Mouse (Mus musculus) stomach, embryonic 15.5 days (tissue): ENCODE results near the gene Olfr15. TPM values are rescaled to one million over a fixed set of nuclear protein-coding genes. Genes with fewer than 3 reads are reported as not detected.
A peak's percentile ranks its signal among the peaks of the same experiment; 100 is the strongest.
"Not testable (repeated sequence)": the region's sequence is repeated elsewhere in the genome, so short reads cannot be mapped to it uniquely, and the experiment has no call there.

Experiments
- ATAC-seq: fragments of 200-750 bp; cut with Nextera tagmentation; 2 replicates; pipeline ENCODE4 v1.8.0; 2017; ENCODE audit warnings: low read depth, moderate number of reproducible peaks, moderate TSS enrichment; ENCODE audit not compliant: insufficient read depth, low FRiP score
- H3K27ac ChIP-seq: fragments of 300-500 bp; sonication (generic); 2 replicates; pipeline ENCODE4 v1.5.1; 2015; ENCODE audit warnings: mild to moderate bottlenecking, inconsistent platforms
- H3K27me3 ChIP-seq: fragments of 300-500 bp; sonication (generic); replicated peaks from 2 replicates; pipeline ENCODE4 v1.6.1; 2015; ENCODE audit warnings: inconsistent platforms
- H3K36me3 ChIP-seq: fragments of 300-500 bp; sonication (generic); 2 replicates; pipeline ENCODE4 v1.6.1; 2015; ENCODE audit warnings: inconsistent platforms
- H3K4me1 ChIP-seq: fragments of 300-500 bp; sonication (generic); 2 replicates; pipeline ENCODE4 v1.6.1; 2015; ENCODE audit warnings: inconsistent platforms
- H3K4me2 ChIP-seq: fragments of 300-500 bp; sonication (generic); 2 replicates; pipeline ENCODE4 v1.6.1; 2015; ENCODE audit warnings: mild to moderate bottlenecking, inconsistent platforms
- H3K4me3 ChIP-seq: fragments of 300-500 bp; sonication (generic); replicated peaks from 2 replicates; pipeline ENCODE4 v1.5.1; 2015; ENCODE audit warnings: inconsistent platforms
- H3K9ac ChIP-seq: fragments of 300-500 bp; sonication (generic); 2 replicates; pipeline ENCODE4 v1.6.1; 2015; ENCODE audit warnings: inconsistent platforms
- H3K9me3 ChIP-seq: fragments of 300-500 bp; sonication (generic); 2 replicates; pipeline ENCODE4 v1.6.1; 2016; ENCODE audit warnings: inconsistent platforms
- WGBS: fragments of 180-500 bp; shearing (Covaris S2); methylation state at CpG from one replicate; pipeline ENCODE4 v1.1.7; 2015; 5-methylcytosine and 5-hydroxymethylcytosine counted together
- polyA plus RNA-seq: library from polyadenylated mRNA; unstranded; fragments of >200 nt; fragmentation: Nextera tagmentation; extraction: Ambion mirVana; gene quantifications from 2 replicates; pipeline ENCODE4 v1.2.1, GENCODE M21; 2015

Olfr15 gene
- polyA plus RNA-seq, 1 experiment from 2014 or later = not detected

GRCm38 (mm10) chr16:3846711-3847518 is 16.2 kb downstream of the Olfr15 start, which contains the start of gene Zfp174:
Gene Zfp174 (plus strand): TSS chr16:3847268.
- H3K9ac ChIP-seq = peak within 1 kb of the TSS; percentile 41
- no peak within 1 kb of the TSS; the same call in 1 of the 2 replicates for H3K27ac ChIP-seq
- no peaks in the 10 kb centered on the region for H3K27me3 ChIP-seq
- ATAC-seq = peak; percentile 100
- WGBS = 2% methylated on average over 38 of the region's 38 CpGs
- H3K4me2 ChIP-seq = peak within 1 kb of the TSS; percentile 68
- no peaks in the 10 kb centered on the region for H3K9me3 ChIP-seq
- H3K4me3 ChIP-seq = peak within 1 kb of the TSS; percentile 74
- H3K4me1 ChIP-seq = peaks cover 8% of the 10 kb centered on the region; the same call in 1 of the 2 replicates
- H3K36me3 ChIP-seq = no peaks in the 10 kb centered on the region

- ATAC-seq = no peak
- H3K4me3 ChIP-seq = peak overlapping the region; percentile 74
- H3K27me3 ChIP-seq = no peaks in the 10 kb centered on the region
- H3K36me3 ChIP-seq = no peaks in the 10 kb centered on the region
- H3K9ac ChIP-seq = 0 out of 2 replicates have a peak overlapping the region, but pooled peaks have one; percentile 41
- WGBS = 70% methylated on average over 4 of the region's 4 CpGs
- no peak overlapping the region for H3K27ac ChIP-seq
- peaks cover 8% of the 10 kb centered on the region; the same call in 1 of the 2 replicates for H3K4me1 ChIP-seq
- peak overlapping the region; percentile 68 for H3K4me2 ChIP-seq
- H3K9me3 ChIP-seq = no peaks in the 10 kb centered on the region
Measured at GRCm38 (mm10) chr16:3847871-3848270, 17.2 kb downstream of the Olfr15 start.

DNA sequence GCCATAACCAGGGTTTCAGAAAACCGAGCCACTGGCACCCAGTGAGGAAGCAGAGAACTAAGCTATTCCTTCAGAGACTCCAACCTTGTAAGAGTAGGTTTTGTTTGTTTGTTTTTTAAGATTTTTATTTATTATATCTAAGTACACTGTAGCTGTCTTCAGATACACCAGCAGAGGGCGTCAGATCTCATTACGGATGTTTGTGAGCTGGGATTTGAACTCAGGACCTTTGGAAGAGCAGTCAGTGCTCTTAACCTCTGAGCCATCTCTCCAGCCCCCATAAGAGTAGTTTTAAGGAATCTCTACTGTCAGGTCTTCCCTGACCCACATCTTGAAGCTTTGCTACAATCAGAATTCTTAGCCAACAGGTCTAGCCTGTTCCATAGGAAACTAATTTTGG is 17.7 kb downstream of the Olfr15 start:
- ATAC-seq = no peak
- no peak overlapping the region for H3K4me3 ChIP-seq
- no peaks in the 10 kb centered on the region for H3K36me3 ChIP-seq
- H3K4me2 ChIP-seq = no peak overlapping the region
- 78% methylated on average over 3 of the region's 3 CpGs for WGBS
- no peaks in the 10 kb centered on the region for H3K9me3 ChIP-seq
- no peaks in the 10 kb centered on the region for H3K27me3 ChIP-seq
- no peak overlapping the region for H3K9ac ChIP-seq
- H3K27ac ChIP-seq = no peak overlapping the region
- H3K4me1 ChIP-seq = peaks cover 8% of the 10 kb centered on the region; the same call in 1 of the 2 replicates

GRCm38 (mm10) chr16:3851301-3851700 is 20.6 kb downstream of the Olfr15 start:
- H3K9me3 ChIP-seq, H3K4me1 ChIP-seq, H3K27ac ChIP-seq, H3K9ac ChIP-seq, H3K36me3 ChIP-seq, H3K4me3 ChIP-seq, H3K27me3 ChIP-seq, H3K4me2 ChIP-seq, ATAC-seq: not testable (repeated sequence)
- 81% methylated on average over 13 of the region's 13 CpGs for WGBS

- 42% methylated on average over 12 of the region's 12 CpGs for WGBS
- Histone ChIP-seq H3K27me3 (no peaks in the 10 kb centered on the region), H3K9ac (no peak overlapping the region), H3K9me3 (no peaks in the 10 kb centered on the region), H3K4me1 (peaks cover 6% of the 10 kb centered on the region; the same call in 1 of the 2 replicates), H3K36me3 (no peaks in the 10 kb centered on the region), H3K27ac (no peak overlapping the region), H3K4me3 (no peak overlapping the region), H3K4me2 (no peak overlapping the region)
- no peak for ATAC-seq
Measured at GRCm38 (mm10) chr16:3852586-3852985, 21.9 kb downstream of the Olfr15 start.

DNA sequence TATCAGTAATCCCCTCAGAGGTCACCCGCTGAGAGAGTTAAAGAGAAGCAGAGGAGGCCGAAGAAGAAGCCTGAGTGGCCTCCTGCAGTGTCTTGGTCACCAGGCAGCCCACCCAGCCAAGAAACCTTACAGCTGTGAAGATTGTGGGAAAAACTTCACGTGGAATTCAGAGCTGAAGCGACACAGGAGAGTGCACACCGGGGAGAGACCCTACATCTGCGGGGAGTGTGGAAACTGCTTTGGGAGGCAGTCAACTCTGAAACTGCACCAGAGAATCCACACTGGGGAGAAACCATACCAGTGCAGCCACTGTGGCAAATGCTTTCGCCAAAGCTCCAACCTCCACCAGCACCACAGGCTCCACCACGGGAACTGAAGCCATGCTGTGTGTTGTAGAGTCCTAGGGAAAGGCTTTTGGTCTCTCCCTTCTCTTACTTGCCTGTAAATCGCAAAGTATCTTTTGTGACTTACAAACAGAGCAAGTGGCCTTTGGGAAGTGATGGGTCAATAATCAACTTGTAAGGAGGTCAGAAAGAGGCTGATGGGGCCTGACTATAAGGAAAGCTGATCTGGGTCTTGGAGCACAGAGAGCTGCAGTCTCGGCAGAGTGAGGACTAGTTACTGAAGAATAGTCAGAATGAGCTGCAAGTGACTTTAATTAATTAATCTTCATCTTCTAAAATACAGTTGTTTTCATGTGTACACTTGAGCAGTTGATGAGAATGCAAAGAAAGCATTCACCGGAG is 23.9 kb downstream of the Olfr15 start:
- Histone ChIP-seq H3K4me1 (no peaks in the 10 kb centered on the region), H3K9me3 (no peaks in the 10 kb centered on the region), H3K36me3 (no peaks in the 10 kb centered on the region), H3K27me3 (no peaks in the 10 kb centered on the region), H3K4me3 (no peak overlapping the region), H3K27ac (no peak overlapping the region), H3K4me2 (no peak overlapping the region), H3K9ac (no peak overlapping the region)
- 70% methylated on average over 11 of the region's 11 CpGs for WGBS
- no peak for ATAC-seq

- no peaks in the 10 kb centered on the region for H3K27me3 ChIP-seq
- ATAC-seq = no peak
- WGBS = 83% methylated on average over 1 of the region's 1 CpGs
- no peak overlapping the region for H3K9ac ChIP-seq
- no peak overlapping the region for H3K27ac ChIP-seq
- no peak overlapping the region for H3K4me3 ChIP-seq
- H3K4me2 ChIP-seq = no peak overlapping the region
- no peaks in the 10 kb centered on the region for H3K36me3 ChIP-seq
- no peaks in the 10 kb centered on the region for H3K4me1 ChIP-seq
- no peaks in the 10 kb centered on the region for H3K9me3 ChIP-seq
Measured at GRCm38 (mm10) chr16:3855776-3856175, 25.1 kb downstream of the Olfr15 start.

GRCm38 (mm10) chr16:3859254-3859653 is 28.6 kb downstream of the Olfr15 start:
- Histone ChIP-seq H3K4me1 (no peaks in the 10 kb centered on the region), H3K9ac (no peak overlapping the region), H3K9me3 (no peaks in the 10 kb centered on the region), H3K27ac (no peak overlapping the region), H3K27me3 (no peaks in the 10 kb centered on the region), H3K4me2 (no peak overlapping the region), H3K4me3 (no peak overlapping the region), H3K36me3 (peaks cover 6% of the 10 kb centered on the region; the same call in 1 of the 2 replicates)
- 87% methylated on average over 4 of the region's 4 CpGs for WGBS
- no peak for ATAC-seq

- Histone ChIP-seq H3K4me1 (0 out of 2 replicates have a peak, but pooled peaks cover 6% of the 10 kb centered on the region), H3K27ac (peak overlapping the region; percentile 65; the same call in 1 of the 2 replicates), H3K36me3 (0 out of 2 replicates have a peak, but pooled peaks cover 6% of the 10 kb centered on the region), H3K4me3 (peak overlapping the region; percentile 64), H3K4me2 (peak overlapping the region; percentile 88), H3K9ac (peak overlapping the region; percentile 52; the same call in 1 of the 2 replicates), H3K27me3 (no peaks in the 10 kb centered on the region), H3K9me3 (no peaks in the 10 kb centered on the region)
- peak; percentile 16 for ATAC-seq
- WGBS = 2% methylated on average over 16 of the region's 16 CpGs
Measured at GRCm38 (mm10) chr16:3871815-3872214, 41.1 kb downstream of the Olfr15 start.

DNA sequence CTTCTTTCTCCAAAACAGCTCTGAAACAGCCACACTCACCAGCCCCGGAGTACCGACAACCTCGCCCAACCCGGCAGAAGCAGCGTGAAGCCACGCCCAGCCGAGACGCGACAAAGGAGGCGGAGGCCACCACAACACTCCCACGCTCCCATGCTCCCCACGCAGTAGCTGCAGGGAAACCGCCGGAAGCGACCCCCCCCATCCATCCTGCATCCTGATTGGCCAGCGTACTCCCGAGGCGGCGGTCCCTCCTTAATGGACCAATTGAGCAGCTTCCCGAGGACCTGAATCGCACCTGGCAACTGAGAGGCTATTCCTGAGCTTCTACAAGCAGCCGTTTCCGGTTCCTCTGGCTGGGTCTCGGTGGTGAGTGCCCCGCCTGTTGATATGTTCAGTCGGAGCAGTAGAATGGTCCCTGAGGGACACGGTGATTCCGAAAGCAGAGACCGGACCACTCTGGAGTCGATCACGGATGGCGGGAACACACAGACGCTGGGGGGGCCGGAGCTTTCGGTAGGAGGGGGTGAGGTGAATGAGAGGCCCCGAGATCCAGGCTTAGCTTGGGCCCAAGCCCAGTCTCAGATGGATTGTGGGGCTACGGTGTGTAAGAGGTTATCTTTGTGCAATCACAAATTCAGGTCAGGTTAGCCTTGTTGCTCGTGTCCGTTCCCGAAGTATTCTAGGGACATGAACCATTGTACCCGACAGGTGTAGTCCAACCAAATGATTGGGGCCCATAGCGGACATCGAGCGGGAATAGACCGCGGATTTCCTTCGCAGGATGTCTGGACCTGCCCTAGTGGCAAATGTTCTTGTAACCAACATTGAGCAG is 41.8 kb downstream of the Olfr15 start, which contains the start of gene Naa60:
Gene Naa60 (plus strand): TSS at position 160 of the 832 bp plus-strand sequence.
- 3% methylated on average over 47 of the region's 47 CpGs for WGBS
- no peaks in the 10 kb centered on the region for H3K9me3 ChIP-seq
- ATAC-seq = peak; percentile 99
- 0 out of 2 replicates have a peak, but pooled peaks cover 6% of the 10 kb centered on the region for H3K4me1 ChIP-seq
- H3K27ac ChIP-seq = peak within 1 kb of the TSS; percentile 70
- H3K36me3 ChIP-seq = 0 out of 2 replicates have a peak, but pooled peaks cover 8% of the 10 kb centered on the region
- peak within 1 kb of the TSS; percentile 64 for H3K4me3 ChIP-seq
- H3K9ac ChIP-seq = peak within 1 kb of the TSS; percentile 52; the same call in 1 of the 2 replicates
- no peaks in the 10 kb centered on the region for H3K27me3 ChIP-seq
- peak within 1 kb of the TSS; percentile 88 for H3K4me2 ChIP-seq

- no peak for ATAC-seq
- WGBS = 93% methylated on average over 4 of the region's 4 CpGs
- Histone ChIP-seq H3K27ac (no peak overlapping the region), H3K4me1 (0 out of 2 replicates have a peak, but pooled peaks cover 6% of the 10 kb centered on the region), H3K4me2 (no peak overlapping the region), H3K36me3 (0 out of 2 replicates have a peak, but pooled peaks cover 8% of the 10 kb centered on the region), H3K9me3 (no peaks in the 10 kb centered on the region), H3K9ac (no peak overlapping the region), H3K27me3 (no peaks in the 10 kb centered on the region), H3K4me3 (no peak overlapping the region)
Measured at GRCm38 (mm10) chr16:3876346-3876745, 45.7 kb downstream of the Olfr15 start.
